Mouse (Mus musculus) brown adipose tissue, adult 24 weeks (tissue): ENCODE data around the gene Klhdc4. TPM values are rescaled to one million over a fixed set of nuclear protein-coding genes. Genes with fewer than 3 reads are reported as not detected.
A peak's percentile ranks its signal among the peaks of the same experiment; 100 is the strongest.

Experiments
- H3K27ac ChIP-seq: fragments of 200-500 bp; replicated peaks from 2 replicates; pipeline ENCODE4 v1.5.1; 2012; ENCODE audit warnings: low read depth, mild to moderate bottlenecking, low read length
- H3K4me1 ChIP-seq: fragments of 200-500 bp; 2 replicates; pipeline ENCODE4 v1.6.1; 2012; ENCODE audit warnings: low read length, mixed read lengths; ENCODE audit not compliant: control insufficient read depth, insufficient read depth, insufficient read length
- H3K4me3 ChIP-seq: fragments of 200-500 bp; 2 replicates; pipeline ENCODE4 v1.5.1; 2012; ENCODE audit warnings: low read depth, mild to moderate bottlenecking, low read length, moderate library complexity; ENCODE audit not compliant: insufficient read depth
- polyA plus RNA-seq: library from polyadenylated mRNA; stranded (reverse); fragments of >200 nt; gene quantifications from 2 replicates; pipeline ENCODE4 v1.2.4, GENCODE M21; 2012; ENCODE audit not compliant: missing spikeins, insufficient read depth, insufficient read length

Gene Klhdc4
- polyA plus RNA-seq, 1 experiment: 10.5 TPM

GRCm38 (mm10) chr8:121841242-121841641 is 11.9 kb upstream of the Klhdc4 start:
- no peak overlapping the region for H3K27ac ChIP-seq
- no peaks in the 10 kb centered on the region for H3K4me1 ChIP-seq
- no peak overlapping the region for H3K4me3 ChIP-seq

DNA sequence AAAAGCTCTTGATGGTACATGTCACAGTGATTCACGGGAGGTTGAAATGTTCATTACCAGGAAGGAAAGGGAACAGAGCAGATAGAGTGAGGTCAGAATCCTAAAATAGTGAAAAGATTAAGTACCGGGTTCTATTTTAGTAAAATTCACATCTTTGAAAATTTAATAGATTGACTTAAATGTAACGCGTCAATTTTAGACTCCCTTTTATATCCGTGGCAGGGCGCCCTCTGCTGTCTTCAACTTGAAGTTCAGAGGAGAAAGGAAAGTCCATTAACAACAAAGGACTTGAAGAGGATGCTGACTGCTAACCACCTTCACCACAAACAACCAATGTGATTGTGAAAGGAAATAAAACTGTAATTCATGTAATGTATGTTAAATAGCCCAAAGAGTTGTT is 3.1 kb upstream of the Klhdc4 start:
- Histone ChIP-seq H3K4me3 (no peak overlapping the region; the same call in 1 of the 2 replicates), H3K27ac (peak overlapping the region; percentile 43; the same call in 1 of the 2 replicates)

GRCm38 (mm10) chr8:121832061-121832460 is 2.7 kb upstream of the Klhdc4 start:
- peaks cover 5% of the 10 kb centered on the region for H3K4me1 ChIP-seq
- no peak overlapping the region for H3K4me3 ChIP-seq
- H3K27ac ChIP-seq: no peak overlapping the region

More for the DNA sequence above, 3.1 kb upstream of the Klhdc4 start:
- H3K4me1 ChIP-seq: peaks cover 5% of the 10 kb centered on the region

- Histone ChIP-seq H3K4me1 (peaks cover 5% of the 10 kb centered on the region), H3K27ac (0 out of 2 replicates have a peak overlapping the region, but pooled peaks have one; percentile 54), H3K4me3 (peak overlapping the region; percentile 79)
Measured at GRCm38 (mm10) chr8:121829777-121830362, 501 bp upstream of the Klhdc4 start.

DNA sequence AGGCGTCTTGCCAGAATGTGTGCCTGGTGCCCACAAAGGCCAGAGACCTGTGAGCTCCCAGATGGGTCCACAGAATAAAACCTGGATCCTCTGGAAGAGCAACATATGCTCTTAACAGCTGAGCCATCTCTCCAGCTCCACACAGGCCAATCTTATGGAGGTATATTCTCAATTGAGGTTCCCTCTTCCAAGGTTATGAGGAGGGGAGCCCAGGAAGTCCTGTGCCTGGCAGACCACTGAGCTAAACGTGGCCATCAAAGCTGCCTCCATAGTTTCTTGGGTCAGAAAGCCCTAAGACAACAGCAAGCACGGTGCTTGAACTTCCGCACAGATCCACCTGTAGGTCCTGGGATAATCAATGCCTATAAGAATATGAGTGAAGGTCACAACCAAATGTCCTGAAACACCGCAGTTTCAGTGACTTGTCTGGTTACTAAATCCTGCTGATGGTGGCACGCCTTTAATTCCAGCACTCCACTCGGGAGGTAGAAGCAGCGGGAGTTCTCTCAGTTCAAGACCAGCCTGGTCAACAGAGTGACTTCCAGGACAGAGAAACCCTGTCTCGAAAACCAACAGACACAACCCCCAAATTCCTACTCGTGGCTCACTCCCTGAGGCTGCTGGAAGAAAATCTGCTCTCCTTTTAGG is 869 bp downstream of the Klhdc4 start:
- Histone ChIP-seq H3K4me1 (peaks cover 5% of the 10 kb centered on the region), H3K27ac (no peak overlapping the region), H3K4me3 (peak overlapping the region; percentile 79)

GRCm38 (mm10) chr8:121827726-121828125 is 1.6 kb downstream of the Klhdc4 start:
- Histone ChIP-seq H3K27ac (no peak overlapping the region), H3K4me1 (peaks cover 5% of the 10 kb centered on the region), H3K4me3 (peak overlapping the region; percentile 27; the same call in 1 of the 2 replicates)

GRCm38 (mm10) chr8:121821770-121822169 is 7.6 kb downstream of the Klhdc4 start:
- Histone ChIP-seq H3K27ac (no peak overlapping the region), H3K4me1 (0 out of 2 replicates have a peak, but pooled peaks cover 2% of the 10 kb centered on the region), H3K4me3 (no peak overlapping the region)

GRCm38 (mm10) chr8:121821320-121821719 is 8.0 kb downstream of the Klhdc4 start:
- Histone ChIP-seq H3K4me1 (0 out of 2 replicates have a peak, but pooled peaks cover 2% of the 10 kb centered on the region), H3K27ac (no peak overlapping the region), H3K4me3 (no peak overlapping the region)

GRCm38 (mm10) chr8:121820840-121821239 is 8.5 kb downstream of the Klhdc4 start:
- H3K4me3 ChIP-seq: no peak overlapping the region
- H3K4me1 ChIP-seq: 0 out of 2 replicates have a peak, but pooled peaks cover 2% of the 10 kb centered on the region
- H3K27ac ChIP-seq: no peak overlapping the region

GRCm38 (mm10) chr8:121818226-121818625 is 11.1 kb downstream of the Klhdc4 start:
- H3K4me3 ChIP-seq: no peak overlapping the region
- 0 out of 2 replicates have a peak, but pooled peaks cover 2% of the 10 kb centered on the region for H3K4me1 ChIP-seq
- no peak overlapping the region for H3K27ac ChIP-seq

GRCm38 (mm10) chr8:121811931-121812570 is 17.3 kb downstream of the Klhdc4 start:
- Histone ChIP-seq H3K4me1 (0 out of 2 replicates have a peak, but pooled peaks cover 5% of the 10 kb centered on the region), H3K4me3 (no peak overlapping the region), H3K27ac (peak overlapping the region; percentile 47; the same call in 1 of the 2 replicates)

DNA sequence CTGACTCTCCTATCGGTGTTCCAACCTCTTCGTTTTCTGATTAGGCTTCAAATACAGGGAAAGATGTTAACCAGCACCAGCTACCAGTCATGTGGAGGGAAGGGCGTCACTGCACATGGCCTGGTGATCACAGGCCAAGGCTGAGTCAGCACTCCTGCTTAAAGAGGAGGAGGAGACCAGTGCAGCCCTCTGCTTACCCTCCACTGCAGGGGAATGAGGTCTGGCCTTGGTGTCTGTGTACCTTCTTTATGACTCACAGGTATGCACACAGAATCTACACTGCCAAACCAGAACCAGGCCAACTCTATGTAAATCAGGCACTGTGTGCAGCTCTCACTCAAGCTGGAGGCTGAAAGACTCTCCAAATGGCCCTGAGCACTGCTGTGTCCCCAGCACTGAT is 17.9 kb downstream of the Klhdc4 start:
- H3K4me3 ChIP-seq: no peak overlapping the region

DNA sequence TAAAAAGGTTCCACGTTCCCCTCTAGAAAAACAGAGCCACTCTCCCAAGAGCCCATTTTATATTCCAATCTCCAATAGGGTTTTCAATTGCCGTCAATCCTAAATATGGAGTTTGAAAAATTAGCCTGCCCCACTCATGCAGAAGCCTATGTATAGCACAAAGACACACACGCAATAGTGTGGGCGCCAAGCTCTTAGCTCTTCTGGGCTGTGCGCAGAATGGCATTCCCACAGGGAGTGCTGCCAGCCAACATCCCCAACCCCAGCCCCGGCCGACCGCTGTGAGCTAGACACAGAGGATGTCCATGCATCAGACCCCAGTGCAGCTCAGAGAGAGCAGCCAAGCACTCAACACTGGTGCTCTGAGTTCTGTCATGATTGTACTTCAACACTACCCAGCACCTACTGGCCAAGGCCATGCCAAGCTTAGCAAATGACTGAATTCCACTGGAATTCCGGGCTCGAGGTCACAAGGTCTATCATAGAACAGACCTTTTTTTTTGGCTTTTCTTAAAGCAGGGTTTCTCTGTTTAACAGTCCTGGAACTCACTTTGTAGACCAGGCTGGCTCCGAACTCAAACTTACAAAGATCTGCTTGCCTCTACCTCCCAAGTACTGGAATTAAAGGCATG is 19.7 kb downstream of the Klhdc4 start:
- no peak overlapping the region for H3K27ac ChIP-seq

More for the DNA sequence above, 17.9 kb downstream of the Klhdc4 start:
- 0 out of 2 replicates have a peak, but pooled peaks cover 5% of the 10 kb centered on the region for H3K4me1 ChIP-seq
- H3K27ac ChIP-seq: no peak overlapping the region

DNA sequence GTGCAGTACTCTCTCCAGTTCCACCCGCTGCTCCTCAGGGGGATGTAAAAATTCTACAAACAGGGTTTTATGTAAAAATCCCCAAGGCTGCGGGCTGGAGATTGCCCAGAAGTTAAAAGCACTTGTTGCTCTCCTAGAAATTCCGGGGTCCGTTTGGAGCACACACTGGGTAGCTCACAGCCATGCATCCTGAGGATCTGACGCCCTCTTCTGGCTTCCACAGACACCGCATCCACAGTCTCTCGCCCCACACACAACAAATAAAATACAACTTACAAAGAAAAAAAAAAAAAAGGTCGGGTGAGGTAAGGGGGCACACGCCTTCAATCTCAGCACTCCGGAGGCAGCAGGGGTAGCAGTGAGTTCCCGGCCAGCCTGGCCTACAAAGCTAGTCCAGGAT is 21.3 kb downstream of the Klhdc4 start:
- 0 out of 2 replicates have a peak, but pooled peaks cover 5% of the 10 kb centered on the region for H3K4me1 ChIP-seq
- no peak overlapping the region for H3K27ac ChIP-seq
- no peak overlapping the region for H3K4me3 ChIP-seq

More for the DNA sequence above, 19.7 kb downstream of the Klhdc4 start:
- 0 out of 2 replicates have a peak, but pooled peaks cover 5% of the 10 kb centered on the region for H3K4me1 ChIP-seq
- no peak overlapping the region for H3K4me3 ChIP-seq

DNA sequence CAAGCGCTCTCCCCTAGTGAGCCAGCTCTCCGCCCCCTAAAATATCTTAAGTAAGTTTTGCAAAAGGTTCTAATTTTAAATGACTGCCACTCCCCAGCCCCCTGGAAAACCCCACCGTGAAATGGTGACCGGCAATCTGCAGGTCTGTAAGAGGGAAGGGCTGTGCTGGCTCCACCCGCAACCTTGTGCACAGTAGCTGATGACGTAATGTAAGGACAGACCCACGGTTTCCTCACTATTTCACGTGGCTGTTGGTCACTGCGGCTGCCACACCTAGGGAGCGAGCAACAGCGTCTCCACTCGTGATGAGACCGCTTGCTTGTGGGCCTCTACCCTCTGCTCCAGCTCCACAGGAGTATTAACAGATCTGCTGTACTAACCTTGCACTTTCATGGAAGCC is 23.2 kb downstream of the Klhdc4 start:
- Histone ChIP-seq H3K27ac (no peak overlapping the region), H3K4me3 (no peak overlapping the region), H3K4me1 (no peaks in the 10 kb centered on the region)
